Mouse (Mus musculus) left cerebral cortex, postnatal 14 days (tissue): ENCODE results near the gene H2-M10.4. TPM values are rescaled to one million over a fixed set of nuclear protein-coding genes. Genes with fewer than 3 reads are reported as not detected.
"Not testable (repeated sequence)": the region's sequence is repeated elsewhere in the genome, so short reads cannot be mapped to it uniquely, and the experiment has no call there.

Source experiments
- DNase-seq, 2 experiments: peaks; one replicate each; pipeline ENCODE4 v3.0.0; 2021 to 2022; ENCODE audit warnings: low spot score in 2 of 2, mixed read lengths in 1 of 2
- intact Hi-C: fragments of 180-260 bp; cut with DNase I; formaldehyde crosslinking; loops from one replicate; pipeline ENCODE4 v1.15.1; 2025
- long read RNA-seq, 2 experiments: library from polyadenylated mRNA; stranded (forward); transcript quantifications; one replicate each; pipeline ENCODE4 v2.0.0; 2021
- total RNA-seq, 2 experiments: library from RNA; stranded (reverse); gene quantifications; 2 replicates each; pipeline ENCODE4 v1.2.3; 2021

H2-M10.4 gene
- total RNA-seq, result not detected
- long read RNA-seq, experiment 1, result 0 reads
- long read RNA-seq, experiment 2, result 0 reads

DNA sequence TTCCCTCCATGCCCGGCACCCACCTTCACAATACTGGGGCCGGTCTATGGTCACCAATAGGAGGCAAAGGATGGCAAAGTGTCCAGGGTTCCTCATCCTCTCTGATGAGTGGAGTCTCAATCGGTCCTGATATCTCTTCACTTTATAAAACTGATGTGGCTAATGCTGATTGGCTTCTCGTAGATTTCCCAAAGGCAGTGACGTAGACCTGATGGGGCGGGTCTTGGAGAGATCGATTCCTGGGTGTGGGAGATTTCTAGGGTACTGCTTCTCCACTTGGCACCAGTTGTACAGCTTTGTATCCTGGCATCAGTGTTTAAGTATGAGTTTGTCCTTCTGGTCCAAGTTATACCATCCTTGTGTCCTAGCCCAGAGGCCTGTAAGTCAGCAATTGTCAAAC is at the start of gene H2-M10.4:
H2-M10.4 (minus strand) TSS at position 101 of the 400 bp plus-strand sequence.
- DNase-seq, result no peak
- intact Hi-C loops, result no loop called here

- intact Hi-C loops, result no loop called here
- no peak for DNase-seq
Observed at GRCm38 (mm10) chr17:36503910-36504309, 41.8 kb upstream of the H2-M10.4 start.

- intact Hi-C loops, result no loop called here
- DNase-seq, result no peak
Observed at GRCm38 (mm10) chr17:36500435-36500834, 38.3 kb upstream of the H2-M10.4 start.

- not testable (repeated sequence) for DNase-seq
Observed at GRCm38 (mm10) chr17:36488181-36488580, 26.0 kb upstream of the H2-M10.4 start.

DNA sequence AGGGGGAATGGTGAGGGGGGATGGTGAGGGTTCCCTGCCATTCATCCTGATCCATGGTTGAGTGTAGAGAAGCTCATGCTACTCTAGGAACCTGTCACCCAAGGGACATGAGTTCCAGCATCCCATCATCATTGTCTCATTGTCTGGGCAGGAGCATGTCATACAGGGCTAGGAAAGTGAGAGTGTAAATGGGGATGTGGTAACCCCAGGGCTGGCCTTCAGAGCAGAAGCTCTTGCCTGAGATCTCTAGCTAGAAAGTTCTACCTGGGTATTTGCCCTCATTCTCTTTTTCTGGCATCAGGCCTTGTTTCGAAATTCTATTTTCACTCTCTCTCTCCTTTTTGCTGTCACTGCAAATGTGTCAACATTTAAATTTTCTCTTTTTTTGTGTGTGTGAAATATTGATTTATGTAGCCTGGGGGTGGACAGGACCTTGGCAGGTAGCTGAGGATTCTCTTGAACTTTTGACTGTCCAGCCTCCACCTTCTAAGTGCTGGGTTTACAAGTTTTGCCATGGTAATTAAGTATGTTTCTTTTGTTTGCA is 24.6 kb upstream of the H2-M10.4 start:
- no peak for DNase-seq
- intact Hi-C loops, result no loop called here

More at GRCm38 (mm10) chr17:36488181-36488580, 26.0 kb upstream of the H2-M10.4 start:
- intact Hi-C loops, result not testable (repeated sequence)

- no peak for DNase-seq
- intact Hi-C loops, result no loop called here
Observed at GRCm38 (mm10) chr17:36483865-36484264, 21.7 kb upstream of the H2-M10.4 start.

DNA sequence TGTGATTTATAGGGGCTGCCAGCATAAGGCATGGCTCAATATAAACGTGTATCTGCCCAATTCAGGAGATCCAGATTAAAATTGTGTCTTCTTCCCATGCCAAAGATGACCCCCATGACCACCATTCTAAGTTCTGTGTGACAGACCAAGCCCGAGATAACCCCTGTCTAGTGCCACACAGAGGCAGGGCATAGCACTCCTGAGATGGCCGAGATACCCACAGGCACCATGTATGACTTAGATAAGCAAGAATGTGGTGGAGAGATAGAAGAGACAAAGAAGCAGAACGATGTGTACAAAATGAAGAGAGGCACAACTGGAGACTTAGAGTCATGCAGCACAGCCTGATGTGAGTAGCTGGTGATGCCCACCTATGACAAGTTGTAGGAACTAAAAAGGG is 5.9 kb downstream of the H2-M10.4 start:
- no peak for DNase-seq
- intact Hi-C loops, result no loop called here

DNA sequence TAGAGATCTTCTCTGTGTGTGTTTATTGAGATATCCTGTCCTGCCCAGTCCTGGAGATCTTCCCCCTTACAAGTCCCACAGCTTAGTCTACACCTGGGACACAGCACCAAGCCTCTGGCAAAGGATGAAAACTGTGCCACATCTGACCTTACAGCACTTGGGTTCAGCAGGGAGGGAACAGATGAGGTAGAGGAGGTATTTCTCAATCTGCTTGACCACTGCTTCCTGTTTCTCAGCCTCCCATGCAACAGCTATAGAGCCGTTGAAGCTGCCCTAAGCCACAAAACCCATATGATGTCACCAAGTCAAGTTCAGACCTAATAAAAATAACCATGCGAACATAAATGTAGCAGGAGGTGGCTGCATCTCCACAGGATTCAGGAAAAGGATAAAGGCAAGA is 30.7 kb downstream of the H2-M10.4 start:
- DNase-seq, result no peak
- intact Hi-C loops, result no loop called here

DNA sequence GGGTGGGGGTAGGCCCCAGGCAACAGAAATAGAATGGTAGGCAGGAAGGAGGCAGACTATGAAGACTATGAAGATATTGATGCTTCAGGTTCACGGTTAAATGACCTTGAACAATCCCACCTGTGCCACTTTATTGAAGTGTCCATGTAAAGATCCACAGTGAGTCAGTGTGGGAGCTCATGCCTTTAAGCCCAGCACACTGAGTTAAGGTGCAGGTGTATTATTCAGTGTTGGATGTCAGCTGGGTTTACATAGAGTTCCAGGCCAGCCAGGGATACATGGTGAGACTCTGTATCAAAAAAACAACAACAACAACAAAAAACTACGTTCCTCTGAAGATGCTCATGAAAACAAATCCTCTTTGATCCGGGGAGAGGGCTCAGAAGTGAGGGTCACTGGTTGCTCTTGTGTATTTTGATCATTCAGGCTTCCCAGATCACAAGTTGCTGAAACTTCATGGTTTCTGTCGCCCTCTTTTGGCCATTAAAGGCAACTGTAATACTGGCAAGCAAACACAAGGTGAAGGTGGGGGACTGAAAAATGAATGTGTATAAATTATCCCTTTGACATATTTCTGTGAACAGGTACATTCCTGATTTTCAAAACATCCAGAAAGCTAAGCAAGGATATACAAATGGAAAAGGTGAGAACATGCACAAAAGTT is 43.9 kb downstream of the H2-M10.4 start:
- intact Hi-C loops, result loop anchor here (2.0 kb wide), 1 partner anchor 59 kb away; no protein-coding TSS in a partner anchor
- DNase-seq, result peak; percentile 33 to 51

GRCm38 (mm10) chr17:36417416-36417815 is 44.7 kb downstream of the H2-M10.4 start:
- intact Hi-C loops, result loop anchor here (2.0 kb wide), 1 partner anchor 109 kb away; no protein-coding TSS in a partner anchor
- DNase-seq, result no peak

- no peak for DNase-seq
- intact Hi-C loops, result no loop called here
Observed at GRCm38 (mm10) chr17:36415407-36415806, 46.7 kb downstream of the H2-M10.4 start.

DNA sequence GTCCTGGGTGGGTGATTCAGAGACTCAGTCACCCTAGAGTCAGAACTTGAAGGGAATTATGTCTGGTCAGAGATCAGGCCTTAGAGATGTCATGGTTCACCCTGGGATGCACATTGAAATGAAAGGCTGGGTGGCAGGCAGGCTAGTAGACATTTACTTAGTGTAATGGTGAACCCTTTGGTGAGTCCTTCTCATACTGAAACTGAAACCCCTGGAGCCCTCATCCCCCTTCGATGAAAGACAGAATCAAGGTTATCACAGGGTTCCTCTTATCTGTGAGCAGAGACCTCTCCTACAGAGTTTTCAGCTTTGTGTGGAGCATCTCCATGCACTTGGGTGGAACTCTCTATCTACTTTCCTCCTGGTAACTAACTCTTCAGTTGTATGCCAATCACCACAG is 47.8 kb downstream of the H2-M10.4 start:
- intact Hi-C loops, result no loop called here
- no peak for DNase-seq

Other genes with a start within 250 kb of the H2-M10.4 start
- 10 to 100 TPM; 43.5 to 51.3 TPM for gene Rpp21, start 204.3 kb downstream of the H2-M10.4 start, total RNA-seq
- 10 to 100 TPM; 20.0 to 20.2 TPM for gene Trim39, start 190.1 kb downstream of the H2-M10.4 start, total RNA-seq
- not detected for gene H2-M10.2, start 175.8 kb downstream of the H2-M10.4 start, total RNA-seq
- not detected for gene H2-M10.1, start 136.2 kb downstream of the H2-M10.4 start, total RNA-seq
- gene H2-M10.3, start 93.9 kb downstream of the H2-M10.4 start, total RNA-seq, result not detected
- not detected for gene H2-M11, start 84.7 kb upstream of the H2-M10.4 start, total RNA-seq
- not detected for gene H2-M9, start 180.3 kb upstream of the H2-M10.4 start, total RNA-seq
- gene H2-M1, start 209.9 kb upstream of the H2-M10.4 start, total RNA-seq, result not detected